16 mouse cellular contexts compared by ENCODE assay signal in the genomic region with DNA sequence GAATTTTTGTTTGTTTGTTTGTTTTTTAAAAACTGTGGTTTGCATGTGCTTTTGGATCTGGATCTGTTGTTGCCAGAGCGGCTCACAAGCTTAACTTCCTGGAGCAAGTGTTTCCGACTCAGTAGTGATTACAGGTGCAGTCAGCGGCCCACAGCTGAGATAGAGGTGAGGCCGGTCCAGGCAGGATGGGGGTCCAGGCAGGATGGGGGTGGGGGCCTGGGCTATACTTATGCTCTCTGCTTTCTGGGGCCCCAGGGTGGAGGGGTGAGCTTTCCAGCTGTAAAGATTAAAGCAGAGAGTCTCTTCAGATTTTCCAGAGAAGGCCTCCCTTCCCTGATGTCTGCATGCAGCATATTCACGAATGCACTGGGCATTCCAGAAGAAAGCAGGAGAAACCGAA.
A peak's percentile ranks its signal among the peaks of the same experiment; 100 is the strongest.
DNase-seq lines count a peak whose midpoint lies in the region; ATAC-seq and TF ChIP-seq lines count a peak whose summit lies in the region.
"Had no signal": no experiment of that assay in that cellular context is flagged by ENCODE, and none has a peak within 500 bp of the region (broad histone marks: within the 10 kb centered on the region; RNA-seq: fewer than 3 reads in every experiment).

No protein-coding gene starts in this region.

- H3K4me2 ChIP-seq in kidney, embryonic 16.5 days (replicated peaks; ENCODE audit: low read depth, low read length): no peak overlapping the region
- H3K4me2 ChIP-seq: forebrain, embryonic 13.5 days had no signal

- no peaks in the 10 kb centered on the region for H3K27me3 ChIP-seq in kidney, embryonic 16.5 days (ENCODE audit: insufficient read depth, low read length)
- no peaks in the 10 kb centered on the region for H3K27me3 ChIP-seq in E14TG2a.4 (ENCODE audit: insufficient read depth, low read length)
- H3K27me3 ChIP-seq in limb, embryonic 10.5 days (ENCODE audit: low read depth, poor library complexity, severe bottlenecking): no peaks in the 10 kb centered on the region
- H3K27me3 ChIP-seq: forebrain, embryonic 13.5 days; limb, embryonic 12.5 days had no signal

- no peaks in the 10 kb centered on the region for H3K36me3 ChIP-seq in kidney, embryonic 16.5 days (ENCODE audit: insufficient read depth, low read length)
- peaks cover 25% of the 10 kb centered on the region for H3K36me3 ChIP-seq in E14TG2a.4 (ENCODE audit: insufficient read depth, low read length)
- H3K36me3 ChIP-seq in limb, embryonic 10.5 days: peaks cover 1% of the 10 kb centered on the region; the same call in 1 of the 2 replicates
- H3K36me3 ChIP-seq: limb, embryonic 12.5 days had no signal

- peaks cover 89% of the 10 kb centered on the region for H3K4me1 ChIP-seq in kidney, embryonic 16.5 days (ENCODE audit: insufficient read depth, low read length)
- peaks cover 95% of the 10 kb centered on the region for H3K4me1 ChIP-seq in E14TG2a.4 (replicated peaks; ENCODE audit: low read depth, low read length)
- H3K4me1 ChIP-seq in limb, embryonic 10.5 days: peaks cover 92% of the 10 kb centered on the region

- H3K9me3 ChIP-seq in kidney, embryonic 16.5 days (ENCODE audit: low read length): no peaks in the 10 kb centered on the region
- H3K9me3 ChIP-seq in E14TG2a.4 (ENCODE audit: low read length): no peaks in the 10 kb centered on the region
- no peaks in the 10 kb centered on the region for H3K9me3 ChIP-seq in limb, embryonic 10.5 days (replicated peaks)
- H3K9me3 ChIP-seq: forebrain, embryonic 13.5 days; hindbrain, embryonic 10.5 days had no signal

- ATAC-seq in kidney, embryonic 16.5 days (ENCODE audit: low FRiP score, low TSS enrichment): no peak
- ATAC-seq: forebrain, embryonic 13.5 days had no signal

- WGBS in kidney, embryonic 16.5 days: 53% methylated on average over 6 of the region's 6 CpGs
- 58% methylated on average over 6 of the region's 6 CpGs for WGBS in limb, embryonic 10.5 days

- H3K9ac ChIP-seq in kidney, embryonic 16.5 days (replicated peaks; ENCODE audit: low read length): no peak overlapping the region
- H3K9ac ChIP-seq: forebrain, embryonic 13.5 days; limb, embryonic 12.5 days had no signal

- no peak overlapping the region for H3K4me3 ChIP-seq in kidney, embryonic 16.5 days (ENCODE audit: low read length)
- H3K4me3 ChIP-seq in E14TG2a.4 (replicated peaks; ENCODE audit: low read length): peak overlapping the region; percentile 63
- no peak overlapping the region for H3K4me3 ChIP-seq in limb, embryonic 10.5 days
- H3K4me3 ChIP-seq: forebrain, embryonic 13.5 days; hindbrain, embryonic 10.5 days; layer of hippocampus, adult 2 months; left cerebral cortex, adult 2 months; limb, embryonic 12.5 days had no signal

- DNase-seq in embryo, embryonic 10 days (ENCODE audit: low spot score): peak; percentile 3
- no peak for DNase-seq in embryo, embryonic 10.5 days (ENCODE audit: low spot score)
- DNase-seq in kidney, postnatal 36 days: no peak
- DNase-seq in limb, embryonic 10.5 days (ENCODE audit: low spot score): no peak
- no peak for DNase-seq in cerebellum, adult 11-12 months
- DNase-seq in cerebellum, postnatal 36 days: no peak
- DNase-seq: adrenal gland, adult 2 months; cerebellum, adult 11 months; kidney, adult 11 months had no signal

- TF ChIP-seq CTCF in E14TG2a.4 (conservative IDR thresholded peaks at IDR 0.05; ENCODE audit: low read length): no peak

- H3K27ac ChIP-seq in kidney, embryonic 16.5 days (ENCODE audit: low read length): peak overlapping the region; percentile 70
- peak overlapping the region; percentile 62; the same call in 1 of the 2 replicates for H3K27ac ChIP-seq in limb, embryonic 10.5 days
- H3K27ac ChIP-seq: forebrain, embryonic 13.5 days; hindbrain, embryonic 10.5 days; left cerebral cortex, adult 2 months; limb, embryonic 12.5 days had no signal
